Mouse (Mus musculus) lung, embryonic 14.5 days (tissue): ENCODE data around the gene Etv4. TPM values are rescaled to one million over a fixed set of nuclear protein-coding genes. Genes with fewer than 3 reads are reported as not detected.
A peak's percentile ranks its signal among the peaks of the same experiment; 100 is the strongest.

ENCODE experiments used
- ATAC-seq: fragments of 200-750 bp; cut with Nextera tagmentation; 2 replicates; pipeline ENCODE4 v1.8.0; 2017; ENCODE audit warnings: mild to moderate bottlenecking, moderate TSS enrichment, moderate library complexity; ENCODE audit not compliant: insufficient read depth
- DNase-seq: peaks from one replicate; pipeline ENCODE4 v3.0.0-alpha.2; 2015
- H3K27ac ChIP-seq: fragments of 300-500 bp; sonication (generic); 2 replicates; pipeline ENCODE4 v1.5.1; 2014; ENCODE audit warnings: low read depth, mild to moderate bottlenecking, moderate library complexity
- H3K27me3 ChIP-seq: fragments of 300-500 bp; sonication (generic); 2 replicates; pipeline ENCODE4 v1.6.1; 2014; ENCODE audit warnings: low read length, control low read depth; ENCODE audit not compliant: insufficient read depth
- H3K36me3 ChIP-seq: fragments of 300-500 bp; sonication (generic); 2 replicates; pipeline ENCODE4 v1.6.1; 2014; ENCODE audit warnings: control low read depth; ENCODE audit not compliant: insufficient read depth
- H3K4me1 ChIP-seq: fragments of 300-500 bp; sonication (generic); 2 replicates; pipeline ENCODE4 v1.6.1; 2014; ENCODE audit warnings: antibody characterized with exemption, control low read depth; ENCODE audit not compliant: insufficient read depth
- H3K4me2 ChIP-seq: fragments of 300-500 bp; sonication (generic); 2 replicates; pipeline ENCODE4 v1.6.1; 2014; ENCODE audit warnings: mild to moderate bottlenecking
- H3K4me3 ChIP-seq: fragments of 300-500 bp; sonication (generic); 2 replicates; pipeline ENCODE4 v1.5.1; 2014; ENCODE audit warnings: low read depth, low read length
- H3K9ac ChIP-seq: fragments of 300-500 bp; sonication (generic); 2 replicates; pipeline ENCODE4 v1.6.1; 2014
- H3K9me3 ChIP-seq: fragments of 300-500 bp; sonication (generic); 2 replicates; pipeline ENCODE4 v1.6.1; 2016; ENCODE audit warnings: low read depth, low read length, control low read depth
- CTCF ChIP-seq: IDR thresholded peaks from 2 replicates; pipeline ENCODE4 v1.5.1; 2016; ENCODE audit warnings: antibody characterized with exemption, low read depth
- WGBS: fragments of 180-500 bp; shearing (Covaris S2); extraction: QIAGEN DNeasy Blood & Tissue Kit; methylation state at CpG from one replicate; pipeline ENCODE4 v1.1.7; 2014; 5-methylcytosine and 5-hydroxymethylcytosine counted together
- polyA plus RNA-seq: library from polyadenylated mRNA; unstranded; fragments of >200 nt; fragmentation: Nextera tagmentation; extraction: Ambion mirVana; gene quantifications from 2 replicates; pipeline ENCODE4 v1.2.1, GENCODE M21; 2014

Etv4 gene
- polyA plus RNA-seq, 1 experiment from 2014 or later: 14.8 TPM

- no peak for TF ChIP-seq CTCF
- no peak overlapping the region; the same call in 1 of the 2 replicates for H3K27ac ChIP-seq
- peak overlapping the region; percentile 23 for H3K4me3 ChIP-seq
- WGBS: under 1% methylated on average over 16 of the region's 16 CpGs
- peaks cover 18% of the 10 kb centered on the region for H3K36me3 ChIP-seq
- peaks cover 5% of the 10 kb centered on the region; the same call in 1 of the 2 replicates for H3K4me1 ChIP-seq
- ATAC-seq (peak; percentile 87), DNase-seq (peak; percentile 90)
- H3K4me2 ChIP-seq: peak overlapping the region; percentile 63
- H3K9ac ChIP-seq: peak overlapping the region; percentile 13; the same call in 1 of the 2 replicates
- no peaks in the 10 kb centered on the region for H3K9me3 ChIP-seq
- no peaks in the 10 kb centered on the region for H3K27me3 ChIP-seq
These were observed 12.7 kb downstream of the Etv4 start for GRCm38 (mm10) chr11:101772449-101772848.

- H3K9me3 ChIP-seq: no peaks in the 10 kb centered on the region
- no peak overlapping the region for H3K9ac ChIP-seq
- no peaks in the 10 kb centered on the region for H3K27me3 ChIP-seq
- no peak for TF ChIP-seq CTCF
- DNase-seq (peak; percentile 15), ATAC-seq (peak; percentile 18; the same call in 1 of the 2 replicates)
- H3K4me1 ChIP-seq: peaks cover 5% of the 10 kb centered on the region; the same call in 1 of the 2 replicates
- H3K36me3 ChIP-seq: peaks cover 22% of the 10 kb centered on the region
- H3K4me2 ChIP-seq: peak overlapping the region; percentile 63
- WGBS: 6% methylated on average over 5 of the region's 5 CpGs
- H3K27ac ChIP-seq: no peak overlapping the region; the same call in 1 of the 2 replicates
- peak overlapping the region; percentile 23; the same call in 1 of the 2 replicates for H3K4me3 ChIP-seq
These were observed 13.1 kb downstream of the Etv4 start for GRCm38 (mm10) chr11:101772027-101772426.

DNA sequence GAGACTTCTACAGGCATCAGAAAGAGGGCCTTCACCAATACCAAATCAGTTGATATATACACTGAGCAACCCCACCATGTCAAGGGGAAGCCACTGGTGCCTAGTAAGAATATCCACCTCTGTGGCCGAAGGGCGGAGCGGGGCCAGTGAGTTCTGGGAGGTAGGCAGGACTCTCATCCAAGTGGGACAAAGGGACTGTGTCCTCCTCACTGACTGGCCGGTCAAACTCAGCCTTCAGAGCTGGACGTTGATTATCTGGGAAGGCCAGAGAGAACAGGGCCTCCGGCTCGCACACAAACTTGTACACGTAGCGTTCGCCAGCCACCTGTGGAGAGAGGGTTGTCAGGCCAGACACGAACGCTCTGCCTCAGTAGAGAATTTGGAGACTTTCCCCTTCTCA is 14.9 kb downstream of the Etv4 start:
- Histone ChIP-seq H3K4me1 (peaks cover 5% of the 10 kb centered on the region; the same call in 1 of the 2 replicates), H3K27me3 (no peaks in the 10 kb centered on the region), H3K36me3 (peaks cover 39% of the 10 kb centered on the region), H3K9me3 (no peaks in the 10 kb centered on the region), H3K27ac (no peak overlapping the region), H3K9ac (no peak overlapping the region), H3K4me2 (no peak overlapping the region), H3K4me3 (no peak overlapping the region)
- DNase-seq: no peak
- ATAC-seq: no peak
- WGBS: 90% methylated on average over 12 of the region's 12 CpGs
- TF ChIP-seq CTCF: no peak

- H3K4me1 ChIP-seq: peaks cover 5% of the 10 kb centered on the region; the same call in 1 of the 2 replicates
- DNase-seq (no peak), ATAC-seq (no peak)
- no peak overlapping the region for H3K4me2 ChIP-seq
- H3K9ac ChIP-seq: no peak overlapping the region
- H3K4me3 ChIP-seq: no peak overlapping the region
- H3K36me3 ChIP-seq: peaks cover 52% of the 10 kb centered on the region
- TF ChIP-seq CTCF: no peak
- H3K27ac ChIP-seq: no peak overlapping the region
- H3K9me3 ChIP-seq: no peaks in the 10 kb centered on the region
- no peaks in the 10 kb centered on the region for H3K27me3 ChIP-seq
- WGBS: 87% methylated on average over 6 of the region's 6 CpGs
These were observed 16.4 kb downstream of the Etv4 start for GRCm38 (mm10) chr11:101768721-101769120.

GRCm38 (mm10) chr11:101767326-101767725 is 17.8 kb downstream of the Etv4 start:
- peaks cover 63% of the 10 kb centered on the region for H3K36me3 ChIP-seq
- no peaks in the 10 kb centered on the region for H3K27me3 ChIP-seq
- no peak overlapping the region for H3K9ac ChIP-seq
- no peaks in the 10 kb centered on the region for H3K4me1 ChIP-seq
- ATAC-seq (no peak), DNase-seq (no peak)
- H3K4me2 ChIP-seq: no peak overlapping the region
- H3K4me3 ChIP-seq: no peak overlapping the region
- WGBS: 69% methylated on average over 5 of the region's 5 CpGs
- H3K27ac ChIP-seq: no peak overlapping the region
- TF ChIP-seq CTCF: no peak
- H3K9me3 ChIP-seq: no peaks in the 10 kb centered on the region

GRCm38 (mm10) chr11:101764546-101764945 is 20.6 kb downstream of the Etv4 start:
- TF ChIP-seq CTCF: no peak
- ATAC-seq: no peak
- Histone ChIP-seq H3K9me3 (no peaks in the 10 kb centered on the region), H3K4me3 (no peak overlapping the region), H3K4me2 (no peak overlapping the region), H3K9ac (no peak overlapping the region), H3K27ac (no peak overlapping the region), H3K27me3 (no peaks in the 10 kb centered on the region), H3K36me3 (peaks cover 88% of the 10 kb centered on the region), H3K4me1 (no peaks in the 10 kb centered on the region)
- 90% methylated on average over 8 of the region's 8 CpGs for WGBS
- DNase-seq: no peak

DNA sequence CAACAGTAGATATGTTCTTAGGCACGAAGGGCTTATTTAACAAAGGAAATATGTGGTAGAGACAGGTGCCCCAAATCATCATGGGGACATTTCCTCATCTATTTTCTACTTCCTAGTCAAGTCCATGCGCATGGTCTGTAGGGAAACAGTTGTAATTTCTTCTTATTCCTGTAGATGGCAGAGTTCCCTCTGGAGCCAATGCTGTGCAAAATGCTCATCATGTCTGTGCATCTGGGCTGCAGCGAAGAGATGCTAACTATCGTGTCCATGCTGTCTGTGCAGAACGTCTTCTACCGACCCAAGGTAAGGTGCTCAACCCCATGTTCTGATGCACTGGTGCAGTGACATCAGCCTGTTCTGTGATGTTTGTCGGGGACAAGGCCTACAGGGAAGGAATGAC is 21.4 kb downstream of the Etv4 start:
- DNase-seq: peak; percentile 92
- Histone ChIP-seq H3K4me2 (no peak overlapping the region), H3K4me3 (no peak overlapping the region), H3K36me3 (peaks cover 92% of the 10 kb centered on the region), H3K27ac (no peak overlapping the region), H3K9ac (no peak overlapping the region), H3K9me3 (no peaks in the 10 kb centered on the region), H3K4me1 (no peaks in the 10 kb centered on the region), H3K27me3 (no peaks in the 10 kb centered on the region)
- peak; percentile 78 for TF ChIP-seq CTCF
- 51% methylated on average over 7 of the region's 7 CpGs for WGBS
- peak; percentile 38; the same call in 1 of the 2 replicates for ATAC-seq
